In the genomic region with DNA sequence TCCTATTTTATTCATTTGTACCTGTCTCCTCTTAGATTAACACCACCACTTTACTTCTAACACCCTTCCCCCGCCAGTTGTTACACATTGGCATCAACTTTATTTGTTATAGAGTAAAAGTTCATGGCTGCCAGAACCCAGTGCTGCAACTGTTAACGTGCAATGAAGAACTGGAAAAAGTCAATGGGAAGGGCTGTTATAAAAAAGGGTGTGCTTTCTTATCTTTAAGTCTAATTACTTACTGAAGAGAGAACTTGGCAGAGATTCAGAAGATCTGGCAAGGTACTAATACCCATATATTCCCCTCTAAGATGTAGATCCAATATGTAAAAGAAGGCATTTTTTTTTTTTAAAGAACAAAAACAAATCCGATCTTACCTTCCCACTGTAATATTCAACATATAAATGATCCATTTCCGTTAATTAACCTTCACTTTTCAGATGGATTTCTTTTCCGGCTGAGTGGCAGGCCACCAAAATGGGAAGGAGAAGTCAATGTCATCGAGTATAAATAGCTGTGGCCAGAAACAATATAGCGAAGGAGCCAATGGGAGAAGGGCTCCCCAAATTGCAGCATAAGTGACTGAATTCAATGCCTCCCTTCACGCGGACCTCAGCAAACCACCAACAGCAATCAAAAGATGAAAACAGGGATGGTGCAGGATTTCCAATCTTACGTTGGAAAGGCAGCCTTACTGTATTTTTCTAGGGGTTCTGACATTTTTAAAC, we compare ENCODE assay signal across 9 mouse cellular contexts. TPM values are rescaled to one million over a fixed set of nuclear protein-coding genes. Genes with fewer than 3 reads are reported as not detected.
DNase-seq lines count a peak whose midpoint lies in the region; ATAC-seq and TF ChIP-seq lines count a peak whose summit lies in the region.
"Had no signal": no experiment of that assay in that cellular context is flagged by ENCODE, and none has a peak within 500 bp of the region (broad histone marks: within the 10 kb centered on the region; RNA-seq: fewer than 3 reads in every experiment).

No protein-coding gene starts in this region.

- peak overlapping the region; percentile 67 for H3K4me3 ChIP-seq in layer of hippocampus, adult 2 months
- peak overlapping the region; percentile 7 for H3K4me3 ChIP-seq in forebrain, embryonic 13.5 days
- no peak overlapping the region for H3K4me3 ChIP-seq in limb, embryonic 13.5 days
- peak overlapping the region; percentile 99; the same call in 1 of the 2 replicates for H3K4me3 ChIP-seq in neural tube, embryonic 15.5 days (replicated peaks)

- no peak for ATAC-seq in forebrain, embryonic 13.5 days
- ATAC-seq in limb, embryonic 13.5 days (ENCODE audit: low FRiP score, low read depth): no peak
- ATAC-seq in neural tube, embryonic 15.5 days (ENCODE audit: low FRiP score): no peak

- peaks cover 33% of the 10 kb centered on the region for H3K4me1 ChIP-seq in forebrain, embryonic 13.5 days
- H3K4me1 ChIP-seq in limb, embryonic 13.5 days: peaks cover 28% of the 10 kb centered on the region
- H3K4me1 ChIP-seq in neural tube, embryonic 15.5 days: peaks cover 34% of the 10 kb centered on the region

- DNase-seq in layer of hippocampus, adult 2 months (ENCODE audit: low spot score in 2 of 2): no peak
- DNase-seq in layer of hippocampus, postnatal 25 days (ENCODE audit: extremely low spot score in 1 of 2, low spot score in 1 of 2): no peak
- no peak for DNase-seq in left cerebral cortex, postnatal 10 days (ENCODE audit: extremely low spot score in 1 of 2, low spot score in 2 of 2)
- no peak for DNase-seq in spleen, adult 18-20 months
- DNase-seq in embryo, embryonic 9.5 days (ENCODE audit: extremely low spot score): no peak
- DNase-seq: kidney, postnatal 36 days had no signal

- no peak overlapping the region for H3K27ac ChIP-seq in layer of hippocampus, adult 2 months
- no peak overlapping the region for H3K27ac ChIP-seq in forebrain, embryonic 13.5 days
- H3K27ac ChIP-seq in limb, embryonic 13.5 days: no peak overlapping the region
- no peak overlapping the region for H3K27ac ChIP-seq in neural tube, embryonic 15.5 days (replicated peaks)

- no peak for TF ChIP-seq CTCF in layer of hippocampus, adult 2 months (conservative IDR thresholded peaks at IDR 0.05)

- no peaks in the 10 kb centered on the region for H3K9me3 ChIP-seq in forebrain, embryonic 13.5 days (replicated peaks)
- no peaks in the 10 kb centered on the region for H3K9me3 ChIP-seq in limb, embryonic 13.5 days
- no peaks in the 10 kb centered on the region for H3K9me3 ChIP-seq in neural tube, embryonic 15.5 days (replicated peaks)

- no peaks in the 10 kb centered on the region for H3K27me3 ChIP-seq in forebrain, embryonic 13.5 days
- no peaks in the 10 kb centered on the region for H3K27me3 ChIP-seq in limb, embryonic 13.5 days
- no peaks in the 10 kb centered on the region for H3K27me3 ChIP-seq in neural tube, embryonic 15.5 days (replicated peaks)

- intact Hi-C loops in left cerebral cortex, postnatal 10 days (cut with DNase I): no loop called here

- H3K4me2 ChIP-seq in forebrain, embryonic 13.5 days: peak overlapping the region; percentile 85
- peak overlapping the region; percentile 82 for H3K4me2 ChIP-seq in limb, embryonic 13.5 days (replicated peaks)
- H3K4me2 ChIP-seq in neural tube, embryonic 15.5 days: peak overlapping the region; percentile 80

- H3K9ac ChIP-seq in forebrain, embryonic 13.5 days: no peak overlapping the region; the same call in 1 of the 2 replicates
- no peak overlapping the region for H3K9ac ChIP-seq in limb, embryonic 13.5 days
- no peak overlapping the region for H3K9ac ChIP-seq in neural tube, embryonic 15.5 days (replicated peaks)

- H3K36me3 ChIP-seq in forebrain, embryonic 13.5 days (ENCODE audit: poor library complexity, severe bottlenecking): no peaks in the 10 kb centered on the region
- H3K36me3 ChIP-seq in limb, embryonic 13.5 days: 0 out of 2 replicates have a peak, but pooled peaks cover 4% of the 10 kb centered on the region
- H3K36me3 ChIP-seq in neural tube, embryonic 15.5 days: no peaks in the 10 kb centered on the region

- WGBS in forebrain, embryonic 13.5 days: 51% methylated on average over 10 of the region's 10 CpGs
- 71% methylated on average over 10 of the region's 10 CpGs for WGBS in limb, embryonic 13.5 days
- 66% methylated on average over 10 of the region's 10 CpGs for WGBS in neural tube, embryonic 15.5 days

RNA-seq across cellular contexts. Expression of a gene that starts 1.8 kb away (rescaled TPM):
- 10 to 100 TPM; 37.1 to 40.6 TPM for total RNA-seq in layer of hippocampus, adult 2 months (2021)
- 10 to 100 TPM; 32.7 to 35.5 TPM for total RNA-seq in layer of hippocampus, postnatal 25 days (2021)
- 17.0 and 17.9 TPM in 2 replicates for polyA plus RNA-seq in forebrain, embryonic 13.5 days (2015; fragmentation: Nextera tagmentation; extraction: Ambion mirVana)
- polyA plus RNA-seq in limb, embryonic 13.5 days (2015; fragmentation: Nextera tagmentation; extraction: Ambion mirVana): 15.7 and 20.0 TPM in 2 replicates
- polyA plus RNA-seq in neural tube, embryonic 15.5 days (2015; fragmentation: Nextera tagmentation; extraction: Ambion mirVana): 23.8 and 24.6 TPM in 2 replicates
- total RNA-seq in left cerebral cortex, postnatal 10 days (2021): 10 to 100 TPM; 29.4 to 30.9 TPM

RNA-seq across cellular contexts. Expression of a gene that starts 33.3 kb away (rescaled TPM):
- total RNA-seq in layer of hippocampus, adult 2 months (2021): 10 to 100 TPM; 62.1 to 64.2 TPM
- total RNA-seq in layer of hippocampus, postnatal 25 days (2021): 10 to 100 TPM; 58.6 to 64.6 TPM
- 151 and 164 TPM in 2 replicates for polyA plus RNA-seq in forebrain, embryonic 13.5 days (2015; fragmentation: Nextera tagmentation; extraction: Ambion mirVana)
- polyA plus RNA-seq in limb, embryonic 13.5 days (2015; fragmentation: Nextera tagmentation; extraction: Ambion mirVana): 155 and 165 TPM in 2 replicates
- 89.5 and 104 TPM in 2 replicates for polyA plus RNA-seq in neural tube, embryonic 15.5 days (2015; fragmentation: Nextera tagmentation; extraction: Ambion mirVana)
- 10 to 100 TPM; 43.7 to 44.7 TPM for total RNA-seq in left cerebral cortex, postnatal 10 days (2021)
